Mouse (Mus musculus): ENCODE measurements at regions not wholly inside any gene's neighbourhood (a gene's known extent, or its start where the extent isn't known, plus 50 kb on each side); places are given as distances from the start of the nearest gene placed in this dataset.

DNA sequence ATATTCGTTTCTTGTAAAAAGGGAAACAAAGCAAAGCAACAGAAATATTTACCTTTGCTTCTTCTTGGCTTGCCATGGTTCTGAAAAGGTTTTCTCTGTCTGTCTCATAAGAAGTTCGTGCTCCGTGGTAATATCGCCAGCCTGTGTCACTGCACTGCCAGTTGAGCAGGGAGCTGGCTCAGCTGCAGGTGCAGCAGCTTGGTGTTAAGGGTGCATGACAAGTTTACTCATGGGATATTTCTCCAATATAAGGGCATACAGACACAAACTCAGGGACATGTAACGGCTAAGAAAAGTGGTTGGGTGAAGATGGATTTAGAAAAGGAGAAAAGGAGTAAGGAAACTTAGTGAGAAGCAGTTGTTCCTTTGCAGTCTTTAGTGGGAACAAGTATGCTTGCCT lies 533.5 kb upstream of the Zic4 start:
- no peak for DNase-seq

DNA sequence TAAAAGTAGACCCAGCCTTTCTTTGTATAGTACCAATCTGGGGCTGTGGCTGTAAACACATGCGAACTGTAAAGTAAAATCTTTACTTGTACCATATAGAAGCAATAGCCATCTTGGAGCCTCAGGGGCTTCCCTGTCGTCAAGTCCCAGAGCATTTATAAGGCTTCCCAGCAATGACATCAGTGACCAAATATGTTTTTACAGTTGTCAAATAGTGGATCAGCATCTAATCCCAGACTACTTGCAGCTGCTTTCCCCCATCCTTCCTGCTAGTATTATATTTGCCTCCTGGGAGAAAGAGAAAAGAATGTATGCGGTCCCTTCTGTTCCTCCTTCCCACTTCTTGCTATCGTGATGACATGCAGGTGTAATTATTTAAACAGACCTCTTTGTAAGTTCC lies 531.5 kb upstream of the Zic4 start:
- DNase-seq = no peak

DNA sequence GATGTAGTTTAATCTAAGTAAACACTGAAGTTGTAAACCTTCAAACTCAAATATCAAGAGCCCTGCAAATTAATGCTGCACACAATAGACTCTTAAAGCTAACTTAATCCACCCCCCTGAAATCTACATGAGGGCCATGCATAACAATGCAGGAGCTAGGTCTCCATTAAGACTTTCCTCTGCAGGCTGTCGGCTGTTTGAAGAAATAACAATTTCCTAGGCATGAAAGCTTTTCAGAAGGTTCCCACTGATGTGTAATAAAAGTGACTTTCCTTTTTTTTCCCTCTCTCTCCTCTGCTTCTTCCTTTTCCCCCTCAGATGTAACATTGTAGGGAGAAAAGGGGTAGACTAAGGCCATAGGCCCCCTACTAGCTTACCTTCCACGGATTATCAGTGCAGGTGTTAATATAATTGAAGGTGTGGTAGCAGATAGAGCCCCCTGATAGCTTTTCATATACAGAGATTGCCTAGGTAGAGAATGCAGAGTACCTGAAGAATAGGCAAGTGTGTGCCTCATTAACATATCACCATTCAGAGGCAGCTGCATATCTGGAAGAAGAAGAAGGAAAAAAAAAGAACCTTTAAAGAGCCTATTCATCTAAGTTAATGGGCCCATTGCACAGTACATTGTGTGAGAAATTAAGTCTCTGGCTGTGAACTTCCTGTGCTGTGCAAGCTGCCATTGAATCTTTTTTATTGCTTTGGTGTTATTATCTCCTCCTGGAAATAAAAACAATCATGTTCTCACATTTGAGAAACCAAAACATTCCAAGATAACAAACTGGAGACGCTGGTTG lies 528.3 kb upstream of the Zic4 start:
- no peak for DNase-seq

DNA sequence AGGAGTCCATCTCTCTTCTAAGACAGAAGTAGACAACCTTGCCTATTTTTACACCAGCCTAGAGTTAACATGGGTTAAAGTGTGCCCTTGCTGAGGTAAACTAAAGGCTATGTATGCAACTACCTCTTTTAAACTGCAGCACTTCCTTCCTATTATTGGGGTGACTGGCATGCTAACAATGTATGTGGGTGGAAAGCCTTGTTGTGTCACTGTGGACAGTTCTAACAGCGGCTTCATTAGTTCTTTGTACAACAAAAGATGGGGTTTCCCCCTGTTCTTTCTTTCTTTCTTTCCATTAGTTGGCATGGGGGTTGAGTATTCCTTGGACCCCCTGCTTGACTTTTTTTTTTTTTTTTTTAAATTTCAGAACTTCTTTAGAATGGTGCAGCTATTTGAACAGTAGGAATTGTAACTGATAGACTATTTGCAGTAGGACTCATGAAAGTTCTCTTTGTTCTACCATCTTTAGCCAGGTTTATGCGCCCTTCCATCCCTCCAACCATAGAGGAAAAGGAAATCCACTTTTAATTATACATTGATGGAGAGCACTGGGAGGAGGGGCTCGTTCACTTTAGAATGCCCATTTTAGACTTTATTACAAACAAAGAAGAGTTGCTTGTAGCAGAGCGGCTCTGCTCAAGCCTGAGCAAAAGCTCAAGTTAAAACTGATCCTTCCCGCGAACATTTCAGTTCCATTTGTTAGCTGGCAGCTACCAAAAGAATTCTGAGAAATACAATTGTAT lies 523.9 kb upstream of the Zic4 start:
- DNase-seq = no peak

DNA sequence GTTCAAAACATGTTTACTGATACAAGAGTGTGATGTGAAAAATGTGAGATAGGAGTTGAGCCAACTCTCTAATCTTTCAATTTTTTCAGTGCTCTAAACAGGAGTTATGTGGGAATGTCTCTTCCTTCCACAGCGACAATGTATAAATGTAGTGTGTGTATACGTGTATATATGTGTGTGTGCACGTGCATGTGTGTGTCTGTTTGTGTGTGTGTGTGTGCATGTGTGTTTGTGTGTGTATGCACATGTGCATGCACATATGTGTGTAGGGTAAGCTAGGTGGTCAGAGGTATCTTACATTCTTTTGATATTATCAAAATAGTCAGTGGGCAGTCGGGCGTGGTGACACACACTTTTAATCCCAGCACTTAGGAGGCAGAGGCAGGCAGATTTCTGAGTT lies 511.2 kb upstream of the Zic4 start:
- no peak for DNase-seq

DNA sequence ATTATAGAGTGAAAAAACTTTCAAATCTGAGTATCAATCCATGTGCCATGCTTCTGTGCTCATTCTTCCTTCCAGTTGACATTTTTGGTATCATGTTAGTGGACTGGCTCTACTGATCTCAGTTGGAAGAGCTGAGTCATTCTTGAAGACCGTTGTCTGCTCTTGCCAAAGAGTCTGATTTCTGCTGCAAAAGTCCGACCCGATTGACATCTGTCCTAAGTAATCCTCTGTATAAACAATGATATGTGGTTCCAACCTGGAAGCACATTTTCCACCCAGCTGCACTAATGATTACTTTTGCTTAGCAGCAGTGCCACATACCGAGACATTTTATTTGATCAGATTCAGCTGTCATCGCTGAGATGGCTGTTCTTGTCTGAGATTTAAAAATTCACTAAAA lies 490.6 kb upstream of the Zic4 start:
- no peak for DNase-seq

DNA sequence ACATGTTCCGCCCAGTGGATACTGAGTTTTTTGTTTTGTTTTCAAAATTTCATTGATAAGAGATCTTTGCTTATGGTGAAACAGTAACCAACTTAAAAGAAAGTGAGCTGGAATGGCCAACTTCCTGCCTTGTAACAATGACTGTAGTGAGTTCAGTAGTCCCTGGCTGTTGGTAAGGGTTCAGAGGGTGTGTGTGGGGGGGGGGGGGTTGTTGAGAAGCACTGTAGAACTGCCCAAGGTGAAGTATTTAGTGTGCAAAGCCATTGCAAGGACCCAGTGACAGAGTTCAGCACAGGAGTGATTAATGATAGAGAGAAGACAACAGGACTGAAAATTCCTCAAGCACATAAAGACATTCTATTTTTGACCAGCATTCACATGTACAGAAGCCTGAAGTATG lies 477.7 kb upstream of the Zic4 start:
- DNase-seq = no peak

DNA sequence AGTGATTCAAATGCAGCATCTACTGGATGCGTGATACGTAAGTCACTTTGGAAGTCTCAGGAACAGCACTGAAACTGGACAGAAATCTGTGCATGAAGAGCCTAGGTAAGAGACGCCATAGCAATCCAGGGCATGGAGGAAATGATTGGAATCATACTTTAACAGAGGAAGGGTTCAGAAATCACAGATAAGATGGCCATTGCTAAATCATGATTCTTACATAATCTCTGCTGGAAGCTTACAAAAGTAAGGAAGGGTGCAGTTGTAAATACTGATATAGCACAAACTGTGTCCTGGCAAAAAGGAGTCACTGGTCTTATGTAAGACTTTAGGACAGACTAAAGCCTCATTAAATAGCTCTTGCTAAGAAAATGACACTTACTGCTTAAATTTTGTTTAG lies 474.8 kb upstream of the Zic4 start:
- no peak for DNase-seq

DNA sequence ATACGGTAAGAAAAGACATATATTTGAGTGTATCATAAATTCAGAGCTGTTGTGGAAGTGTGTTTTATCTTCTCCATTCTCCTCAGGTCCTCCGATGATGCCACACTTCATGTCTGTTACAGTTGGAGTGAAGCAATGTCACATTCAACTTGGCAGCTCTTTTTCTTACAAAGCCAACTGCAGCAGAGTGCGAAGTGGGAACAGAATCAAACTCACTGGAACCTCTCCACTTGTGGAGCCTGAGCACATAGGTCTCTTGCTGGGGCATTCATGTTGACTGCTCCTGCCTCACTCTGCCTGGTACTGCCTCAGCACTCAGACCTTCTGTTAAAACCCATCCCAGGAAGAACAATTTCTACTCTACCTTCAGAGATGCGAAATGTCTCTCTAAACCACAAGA lies 471.4 kb upstream of the Zic4 start:
- DNase-seq = no peak

DNA sequence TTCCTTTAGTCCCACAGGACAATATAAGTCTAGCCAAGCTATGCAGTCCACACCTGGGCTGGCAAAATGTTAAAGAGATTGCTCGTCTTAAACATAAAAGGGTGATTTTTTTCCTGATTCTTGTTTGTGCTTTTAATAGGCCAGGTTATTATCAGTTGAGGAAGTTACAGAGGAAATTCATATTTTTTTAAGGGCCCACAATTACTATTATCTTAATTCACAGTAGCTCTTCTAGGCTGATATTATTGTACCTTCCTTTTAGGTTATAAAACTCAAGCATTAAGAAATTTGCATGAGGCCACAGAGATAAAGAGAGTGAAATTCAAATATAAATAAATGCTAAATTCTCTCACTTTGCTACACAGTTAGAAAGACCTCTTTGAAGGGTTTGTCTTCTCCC lies 469.4 kb upstream of the Zic4 start:
- no peak for DNase-seq

DNA sequence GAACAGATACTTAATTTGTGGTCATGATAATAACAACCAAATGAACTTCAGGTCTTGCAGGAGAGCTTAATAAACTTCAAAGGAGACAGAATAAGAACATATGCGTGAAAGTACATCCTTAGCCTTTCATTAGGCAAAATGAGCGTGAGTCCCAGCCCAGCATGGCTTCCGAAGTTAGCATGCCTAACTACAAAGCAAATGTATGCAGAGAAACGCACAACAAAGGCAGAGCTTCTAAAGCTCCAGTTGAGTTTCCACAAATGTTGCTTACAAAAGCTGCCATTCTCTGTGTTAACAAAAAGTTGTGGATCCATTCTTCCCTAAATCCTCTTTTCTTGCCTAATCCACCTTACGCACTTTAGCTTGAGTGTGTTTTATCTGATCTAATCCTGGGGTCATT lies 458.7 kb upstream of the Zic4 start:
- no peak for DNase-seq

DNA sequence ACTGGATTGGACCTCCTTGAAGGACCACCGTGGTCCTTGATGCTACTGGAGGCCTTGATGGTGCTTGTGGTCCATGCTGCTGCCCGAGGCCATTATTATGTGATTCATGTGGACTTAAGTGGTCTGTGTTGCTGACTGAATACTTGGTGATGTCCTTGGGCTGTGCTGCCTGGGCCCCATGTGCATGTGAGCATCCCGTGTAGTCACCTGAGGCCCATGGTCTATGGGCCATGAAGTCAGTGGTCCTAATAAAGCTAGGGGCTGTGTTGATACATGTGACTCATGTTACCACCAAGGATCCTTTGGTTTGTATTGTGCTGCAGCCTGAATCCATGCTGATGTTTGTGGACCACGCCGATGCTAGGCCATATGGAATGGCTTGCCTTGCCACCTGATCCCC lies 456.1 kb upstream of the Zic4 start:
- DNase-seq = no peak

DNA sequence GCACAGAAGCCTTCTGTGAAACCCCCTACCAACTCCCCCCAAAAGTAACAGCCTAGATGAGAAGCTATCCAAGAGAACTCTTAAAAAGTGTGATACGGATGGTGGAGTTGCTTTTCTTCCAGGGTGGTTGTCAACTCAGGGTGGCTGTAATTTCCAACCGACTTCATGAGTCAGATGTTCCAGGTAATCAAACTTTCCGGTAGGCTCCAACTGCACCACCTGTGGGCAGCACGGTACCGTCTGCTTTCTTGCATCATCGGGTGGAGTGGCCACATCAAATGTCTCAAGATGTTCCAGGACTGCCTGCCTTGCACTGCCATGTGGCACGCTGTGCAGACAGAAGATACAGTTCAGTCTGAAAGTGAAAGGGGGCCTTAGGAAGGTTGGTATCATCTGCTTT lies 455.5 kb upstream of the Zic4 start:
- no peak for DNase-seq

DNA sequence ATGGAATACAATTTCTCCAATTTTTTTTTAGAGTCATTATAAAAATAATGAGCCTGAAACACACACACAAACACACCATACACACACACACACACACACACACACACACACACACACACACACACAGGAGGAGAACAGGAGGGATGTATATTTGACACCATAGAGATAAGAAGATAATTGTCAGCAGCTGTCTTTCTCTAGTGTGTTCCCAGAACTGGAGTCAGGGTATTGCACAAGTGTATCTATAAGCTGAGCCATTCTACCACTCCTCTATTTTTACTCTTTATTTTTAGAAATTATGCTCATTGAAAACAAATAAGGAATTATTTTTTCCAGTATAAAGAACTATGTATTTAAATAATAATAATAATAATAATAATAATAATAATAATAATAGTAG lies 407.6 kb upstream of the Zic4 start:
- DNase-seq = no peak

DNA sequence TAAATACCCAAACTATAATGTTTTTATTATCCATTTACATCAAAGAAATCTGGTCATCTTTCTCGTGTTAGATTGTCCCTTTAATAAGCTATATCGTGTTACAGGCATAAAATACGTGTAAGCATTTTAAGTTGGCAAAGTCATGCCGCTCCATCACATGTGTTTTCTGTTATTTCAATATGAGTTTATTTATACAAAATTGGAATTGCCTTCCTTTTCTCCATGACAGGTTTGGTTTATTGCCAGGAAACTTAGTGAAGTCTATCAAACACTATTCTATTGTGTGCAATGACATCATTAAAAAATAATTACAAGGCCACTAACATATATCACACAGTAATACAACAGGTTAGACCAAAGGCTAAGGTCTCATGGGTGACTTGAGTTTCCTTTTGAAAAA lies 400.8 kb upstream of the Zic4 start:
- no peak for DNase-seq

DNA sequence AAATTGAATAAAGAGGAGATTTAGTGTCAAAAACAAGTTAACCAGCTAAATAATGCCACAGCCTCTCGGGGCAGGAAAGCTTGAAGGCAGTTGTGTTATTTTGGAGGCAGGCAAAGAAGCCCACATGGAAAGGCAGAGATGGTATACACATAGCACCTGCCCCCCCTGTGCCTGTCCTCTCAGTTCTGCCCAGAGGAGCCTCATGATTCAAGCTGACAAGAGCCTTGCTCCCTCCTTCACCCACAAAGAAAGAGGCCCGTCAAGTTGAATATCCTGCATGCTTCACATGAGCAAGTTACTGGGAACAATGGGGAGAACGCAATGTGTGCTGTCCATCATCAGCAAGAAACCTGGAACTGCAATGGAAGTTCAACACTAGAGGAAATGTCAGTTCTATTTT lies 398.2 kb upstream of the Zic4 start:
- no peak for DNase-seq

DNA sequence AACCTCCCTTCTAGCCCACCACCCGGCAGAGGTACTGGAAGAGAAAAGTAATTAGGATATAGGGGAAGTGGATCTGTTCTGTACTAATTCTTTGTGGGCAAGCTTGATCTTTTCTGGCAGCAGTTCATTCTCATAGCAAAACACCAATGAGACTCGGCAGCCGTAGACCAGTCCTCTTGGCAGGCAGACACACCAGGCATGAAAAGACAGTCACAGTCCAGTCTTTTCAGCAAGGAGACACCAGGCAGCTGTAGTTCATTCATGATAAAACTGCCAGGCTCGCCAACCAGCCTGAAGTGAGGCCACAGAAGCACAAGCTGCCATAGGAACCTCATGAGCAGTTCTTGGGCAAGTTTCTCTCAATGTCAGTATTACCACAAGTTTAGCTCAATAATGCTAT lies 383.5 kb upstream of the Zic4 start:
- no peak for DNase-seq

DNA sequence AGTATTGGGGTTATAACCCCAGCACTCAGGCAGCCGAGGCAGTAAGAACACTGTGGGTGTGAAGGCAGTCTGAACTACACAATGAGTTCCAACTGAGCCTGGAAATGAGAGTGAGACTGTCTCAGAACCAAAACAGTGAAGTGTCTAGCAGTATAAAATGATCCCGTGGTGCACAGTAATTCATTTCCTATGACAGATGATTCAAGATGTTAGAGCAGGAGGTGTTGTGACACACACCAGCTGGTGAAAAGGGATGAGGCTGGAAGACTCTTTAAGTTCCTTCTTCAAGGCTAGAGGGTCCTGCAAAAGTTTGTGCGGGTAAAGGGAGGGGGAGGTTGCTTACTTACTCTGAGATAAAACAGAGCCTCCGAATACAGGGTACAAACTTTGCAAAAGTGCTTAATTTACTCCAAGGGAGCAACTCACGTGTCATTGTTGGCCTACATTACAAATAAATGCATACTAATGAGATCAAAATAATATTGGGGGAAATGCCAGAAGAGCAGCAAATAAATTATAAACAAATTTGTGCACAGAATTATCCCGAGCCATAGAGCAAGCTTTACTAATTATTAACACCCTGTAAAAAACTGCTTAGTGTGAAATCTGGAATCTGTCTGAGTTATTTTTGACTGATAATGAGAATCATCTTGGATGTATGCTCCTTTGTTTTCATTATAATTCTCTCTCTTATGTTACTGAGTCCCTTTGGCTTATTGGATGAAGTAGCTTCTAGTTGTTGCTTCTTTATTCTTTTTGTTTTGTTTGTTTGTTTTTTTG lies 382.0 kb upstream of the Zic4 start:
- no peak for DNase-seq

DNA sequence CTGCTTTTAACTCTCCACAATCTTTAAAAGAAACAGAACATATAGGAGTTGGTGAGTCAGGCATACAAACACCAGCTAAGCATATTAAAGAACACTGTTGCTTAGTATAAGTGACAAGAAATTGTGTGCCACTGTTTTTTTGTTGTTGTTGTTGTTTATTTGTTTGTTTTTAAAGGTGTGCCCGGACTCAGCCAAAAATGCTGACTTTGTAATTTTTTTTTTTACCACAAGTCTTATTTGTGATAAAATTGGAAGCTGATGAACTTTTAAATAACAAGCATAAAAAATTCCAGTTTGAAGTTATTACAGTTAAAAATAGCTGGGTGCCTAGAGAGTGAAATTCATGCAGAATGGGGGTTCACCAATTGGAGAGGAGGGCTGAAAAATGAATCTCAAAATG lies 363.0 kb upstream of the Zic4 start:
- no peak for DNase-seq

DNA sequence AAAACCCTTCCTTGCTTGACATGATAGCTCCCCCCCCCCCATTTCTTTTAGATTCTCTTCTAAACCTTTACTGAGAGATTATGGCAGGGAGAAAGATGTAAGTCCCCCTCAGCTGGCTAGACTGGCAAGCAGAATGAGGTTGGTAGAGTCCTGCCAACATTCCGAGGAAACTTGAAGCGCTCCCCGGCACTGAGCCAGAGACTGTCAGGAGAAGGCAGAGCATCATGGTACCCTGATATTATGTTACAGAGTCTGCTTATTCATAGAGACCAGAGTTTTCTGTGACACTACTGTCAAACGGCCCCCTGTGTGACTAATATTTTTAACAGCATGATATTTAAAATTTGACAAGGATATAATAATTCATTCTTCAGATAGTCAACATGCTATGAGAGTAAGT lies 358.0 kb upstream of the Zic4 start:
- peak in 1 of 2 experiments; percentile 6 for DNase-seq

DNA sequence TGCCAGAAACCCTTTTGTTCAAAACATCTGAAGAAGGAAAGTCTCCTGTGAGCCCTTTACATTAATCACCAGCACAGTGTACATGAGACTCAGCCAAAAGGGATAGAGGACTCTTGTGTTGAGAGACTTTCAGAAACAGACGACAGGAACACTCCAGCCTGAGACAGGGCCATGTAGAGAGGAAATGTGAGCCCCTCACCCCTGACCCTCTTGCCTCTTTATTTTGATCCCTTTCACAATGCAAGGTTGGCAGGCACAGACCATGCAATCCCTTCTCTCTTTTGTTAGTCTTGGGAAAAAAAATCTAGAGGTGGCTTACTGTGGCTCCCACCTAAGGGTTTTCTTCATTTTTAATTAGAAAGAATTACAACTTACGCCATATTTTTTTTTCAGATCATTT lies 321.7 kb upstream of the Zic4 start:
- no peak for DNase-seq

DNA sequence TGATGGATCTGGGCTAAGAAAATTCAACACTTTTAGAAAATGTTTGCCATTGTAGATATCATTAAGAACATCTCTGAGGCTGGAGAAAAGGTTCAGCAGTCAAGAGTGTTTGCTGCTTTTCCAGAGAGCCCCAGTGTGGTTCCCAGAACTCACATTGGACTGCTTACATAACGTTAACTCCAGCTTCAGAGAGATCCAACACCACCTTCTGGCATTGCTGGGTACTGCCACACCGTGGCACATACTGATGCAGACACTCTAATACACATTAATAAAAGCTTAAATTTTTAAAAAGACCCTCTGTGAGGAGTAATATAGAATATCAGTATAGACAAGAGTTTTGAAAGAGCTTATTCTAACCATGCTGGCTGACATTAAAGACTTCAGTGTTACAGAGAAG lies 313.6 kb upstream of the Zic4 start:
- DNase-seq = peak; percentile 8 to 16

DNA sequence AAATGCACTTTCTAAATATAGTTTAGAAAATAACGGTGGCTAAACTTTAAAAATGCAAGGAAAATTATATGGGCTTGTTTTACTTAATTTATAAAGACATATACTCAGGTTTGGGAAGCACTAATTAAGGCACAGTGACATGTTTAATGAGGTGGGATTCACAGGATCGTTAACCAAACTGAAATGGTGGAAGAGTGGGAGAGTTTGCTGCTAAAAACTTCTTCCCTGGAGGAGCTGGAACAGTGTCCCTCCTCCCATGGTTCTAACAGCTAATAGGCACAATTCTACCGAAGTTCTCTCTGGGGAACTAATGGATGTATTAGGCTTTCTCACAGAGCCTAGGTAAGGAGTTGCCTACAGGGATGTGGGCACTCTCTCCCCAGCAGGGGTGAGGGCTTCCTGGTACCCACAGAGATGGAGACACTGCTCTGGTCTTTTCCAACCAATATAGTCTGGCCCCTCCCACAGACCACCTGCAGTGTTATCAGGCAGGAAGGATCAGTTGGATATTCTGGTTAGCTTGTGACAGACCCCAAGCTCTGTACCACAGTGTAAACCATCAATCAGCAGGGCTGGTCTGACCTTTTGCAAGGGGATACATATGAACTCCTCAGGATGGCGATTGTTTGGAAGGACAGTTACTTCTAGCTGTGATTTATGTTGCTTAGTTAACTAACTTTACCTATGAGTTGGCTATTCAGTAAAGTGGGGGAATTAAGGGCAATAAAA lies 309.0 kb upstream of the Zic4 start:
- no peak for DNase-seq
